Mouse (Mus musculus): ENCODE measurements around the gene Gm20715.
A peak's percentile ranks its signal among the peaks of the same experiment; 100 is the strongest.
"Not testable (repeated sequence)": the region's sequence is repeated elsewhere in the genome, so short reads cannot be mapped to it uniquely, and the experiment has no call there.

Gene Gm20715

GRCm38 (mm10) chr7:6430342-6430741, 20.3 kb downstream of the Gm20715 start:
- peak in 1 of 2 experiments; percentile 12 for DNase-seq

- DNase-seq = no peak
Measured at GRCm38 (mm10) chr7:6438388-6438787, 28.3 kb downstream of the Gm20715 start, which contains the start of gene Olfr1344. TSS of gene Olfr1344 (plus strand) at chr7:6438688.

- DNase-seq = no peak
Measured at GRCm38 (mm10) chr7:6441173-6441572, 31.1 kb downstream of the Gm20715 start.

- no peak for DNase-seq
Measured at GRCm38 (mm10) chr7:6447771-6448170, 37.7 kb downstream of the Gm20715 start.

GRCm38 (mm10) chr7:6455868-6456267, 45.8 kb downstream of the Gm20715 start, which contains the start of gene Olfr1336:
TSS of gene Olfr1336 (plus strand) at chr7:6456168.
- DNase-seq = no peak

- DNase-seq = no peak
Measured at GRCm38 (mm10) chr7:6456399-6456798, 46.3 kb downstream of the Gm20715 start.

GRCm38 (mm10) chr7:6466951-6467350, 56.9 kb downstream of the Gm20715 start, which contains the start of gene Olfr1346:
TSS of gene Olfr1346 (plus strand) at chr7:6467101.
- DNase-seq = no peak

GRCm38 (mm10) chr7:6477633-6478032, 67.6 kb downstream of the Gm20715 start:
- DNase-seq = not testable (repeated sequence)

GRCm38 (mm10) chr7:6486841-6487240, 76.8 kb downstream of the Gm20715 start, which contains the start of gene Olfr5:
TSS of gene Olfr5 (minus strand) at chr7:6486941.
- DNase-seq = no peak

All from lung, postnatal 4 days (tissue).